Mouse (Mus musculus): Measurements from ENCODE around the gene Atp2a1. TPM values are rescaled to one million over a fixed set of nuclear protein-coding genes. Genes with fewer than 3 reads are reported as not detected.
"Not testable (repeated sequence)": the region's sequence is repeated elsewhere in the genome, so short reads cannot be mapped to it uniquely, and the experiment has no call there.

The Atp2a1 gene
- polyA plus RNA-seq, 1 experiment = 144 TPM

DNA sequence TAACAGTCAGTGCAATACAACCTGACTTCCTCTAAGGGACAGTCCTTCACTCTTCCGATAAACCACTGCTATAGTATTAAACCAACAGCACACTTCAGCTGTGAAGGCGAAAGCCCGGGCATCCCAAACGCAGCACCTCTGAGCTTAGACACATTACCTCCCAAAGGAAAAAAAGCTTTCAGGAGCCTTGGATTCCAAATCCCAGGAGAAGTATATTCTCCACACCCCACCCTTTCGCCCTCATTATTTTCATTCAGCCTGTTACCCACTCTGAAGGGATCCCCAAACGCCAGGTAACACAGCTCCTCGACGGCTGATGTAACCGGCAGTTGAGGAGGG, 38.7 kb upstream of the Atp2a1 start:
- TF ChIP-seq POLR2A (IDR thresholded peaks at IDR 0.05; ENCODE audit: low read depth, low read length) (no peak), CTCF (conservative IDR thresholded peaks at IDR 0.05; ENCODE audit: insufficient read depth, insufficient read length, low read depth, low read length) (no peak)
- peak overlapping the region; percentile 92 for H3K27ac ChIP-seq (ENCODE audit: insufficient read depth, low read depth, low read length)
- no peak for DNase-seq
- no peaks in the 10 kb centered on the region for H3K27me3 ChIP-seq (replicated peaks; ENCODE audit: control insufficient read depth, insufficient read depth, low read length)
- peaks cover 12% of the 10 kb centered on the region for H3K36me3 ChIP-seq (ENCODE audit: control insufficient read depth, insufficient read depth, low read length)
- peaks cover 4% of the 10 kb centered on the region; the same call in 1 of the 2 replicates for H3K4me1 ChIP-seq (ENCODE audit: control insufficient read depth, insufficient read depth, low read length)
- WGBS = 1% methylated on average over 9 of the region's 9 CpGs
- H3K4me3 ChIP-seq (ENCODE audit: insufficient read depth, low read depth, low read length) = peak overlapping the region; percentile 99

DNA sequence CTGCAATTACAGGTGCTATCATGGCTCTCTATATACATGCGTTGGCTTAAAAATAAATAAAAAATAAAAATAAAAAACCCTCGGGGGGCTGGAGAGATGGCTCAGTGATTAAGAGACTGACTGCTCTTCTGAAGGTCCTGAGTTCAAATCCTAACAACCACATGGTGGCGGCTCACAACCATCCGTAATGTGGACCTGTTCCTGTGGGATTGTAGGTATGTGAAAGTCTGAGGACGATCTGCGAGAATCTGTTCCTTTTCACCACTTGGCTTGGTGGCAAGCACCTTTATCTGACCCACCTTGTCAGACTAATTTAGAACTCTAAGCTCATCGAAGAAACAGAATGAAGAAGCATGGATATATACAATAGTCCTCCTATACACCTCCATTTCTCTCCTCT, 36.5 kb upstream of the Atp2a1 start:
- peaks cover 27% of the 10 kb centered on the region for H3K36me3 ChIP-seq (ENCODE audit: control insufficient read depth, insufficient read depth, low read length)
- TF ChIP-seq POLR2A (IDR thresholded peaks at IDR 0.05; ENCODE audit: low read depth, low read length) = no peak
- peaks cover 4% of the 10 kb centered on the region; the same call in 1 of the 2 replicates for H3K4me1 ChIP-seq (ENCODE audit: control insufficient read depth, insufficient read depth, low read length)
- no peak overlapping the region for H3K27ac ChIP-seq (ENCODE audit: insufficient read depth, low read depth, low read length)
- WGBS = 92% methylated on average over 7 of the region's 7 CpGs
- no peak for DNase-seq
- H3K27me3 ChIP-seq (replicated peaks; ENCODE audit: control insufficient read depth, insufficient read depth, low read length) = no peaks in the 10 kb centered on the region
- no peak overlapping the region for H3K4me3 ChIP-seq (ENCODE audit: insufficient read depth, low read depth, low read length)

DNA sequence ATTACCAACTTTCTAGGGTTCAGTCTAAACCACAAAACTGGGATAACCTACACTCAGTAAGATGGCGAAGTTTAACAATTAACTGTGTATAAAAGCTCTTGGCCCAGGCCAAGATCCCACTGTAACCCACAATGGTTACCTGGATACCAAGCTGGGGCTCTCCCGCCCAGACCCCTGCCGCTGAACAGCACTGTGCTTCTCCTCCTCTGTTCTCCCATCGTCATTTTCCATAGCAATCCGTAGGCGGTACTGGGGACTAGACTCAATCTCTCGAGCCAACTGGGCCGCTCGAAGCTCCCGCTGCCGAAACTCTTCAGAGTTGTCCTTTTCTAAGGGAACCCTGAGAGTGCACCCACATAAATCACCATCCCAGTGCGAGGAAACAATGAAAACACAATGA, 35.1 kb upstream of the Atp2a1 start:
- DNase-seq = no peak
- Histone ChIP-seq H3K36me3 (ENCODE audit: control insufficient read depth, insufficient read depth, low read length) (peaks cover 27% of the 10 kb centered on the region), H3K27ac (ENCODE audit: insufficient read depth, low read depth, low read length) (no peak overlapping the region), H3K27me3 (replicated peaks; ENCODE audit: control insufficient read depth, insufficient read depth, low read length) (no peaks in the 10 kb centered on the region), H3K4me1 (ENCODE audit: control insufficient read depth, insufficient read depth, low read length) (peaks cover 2% of the 10 kb centered on the region; the same call in 1 of the 2 replicates), H3K4me3 (ENCODE audit: insufficient read depth, low read depth, low read length) (no peak overlapping the region)
- TF ChIP-seq POLR2A (IDR thresholded peaks at IDR 0.05; ENCODE audit: low read depth, low read length) = no peak
- no peak for TF ChIP-seq CTCF (conservative IDR thresholded peaks at IDR 0.05; ENCODE audit: insufficient read depth, insufficient read length, low read depth, low read length)
- 90% methylated on average over 12 of the region's 12 CpGs for WGBS

DNA sequence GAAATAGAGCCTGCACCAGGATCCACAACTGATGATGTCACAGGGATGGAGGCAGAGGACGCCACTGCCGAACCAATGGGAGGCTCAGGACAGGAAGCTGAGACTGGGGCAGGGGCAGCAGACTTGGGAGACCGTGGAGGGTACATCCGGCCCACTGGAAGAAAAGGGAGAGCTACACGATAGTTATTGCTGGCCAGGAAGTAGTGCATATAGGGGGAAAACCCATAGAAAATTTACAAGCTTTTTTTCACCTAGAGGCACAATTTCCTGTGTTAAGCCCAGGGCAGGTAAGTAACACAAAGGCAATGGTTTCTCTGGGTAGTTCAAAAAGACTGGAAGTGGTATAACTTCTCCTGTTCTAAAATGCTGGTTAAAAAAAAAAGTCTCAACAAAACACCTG, 33.6 kb upstream of the Atp2a1 start:
- H3K27ac ChIP-seq (ENCODE audit: insufficient read depth, low read depth, low read length) = no peak overlapping the region
- WGBS = 85% methylated on average over 5 of the region's 5 CpGs
- no peak for DNase-seq
- no peaks in the 10 kb centered on the region for H3K27me3 ChIP-seq (replicated peaks; ENCODE audit: control insufficient read depth, insufficient read depth, low read length)
- peaks cover 33% of the 10 kb centered on the region for H3K36me3 ChIP-seq (ENCODE audit: control insufficient read depth, insufficient read depth, low read length)
- no peak overlapping the region for H3K4me3 ChIP-seq (ENCODE audit: insufficient read depth, low read depth, low read length)
- peaks cover 2% of the 10 kb centered on the region; the same call in 1 of the 2 replicates for H3K4me1 ChIP-seq (ENCODE audit: control insufficient read depth, insufficient read depth, low read length)
- TF ChIP-seq POLR2A (IDR thresholded peaks at IDR 0.05; ENCODE audit: low read depth, low read length) (no peak), CTCF (conservative IDR thresholded peaks at IDR 0.05; ENCODE audit: insufficient read depth, insufficient read length, low read depth, low read length) (no peak)

DNA sequence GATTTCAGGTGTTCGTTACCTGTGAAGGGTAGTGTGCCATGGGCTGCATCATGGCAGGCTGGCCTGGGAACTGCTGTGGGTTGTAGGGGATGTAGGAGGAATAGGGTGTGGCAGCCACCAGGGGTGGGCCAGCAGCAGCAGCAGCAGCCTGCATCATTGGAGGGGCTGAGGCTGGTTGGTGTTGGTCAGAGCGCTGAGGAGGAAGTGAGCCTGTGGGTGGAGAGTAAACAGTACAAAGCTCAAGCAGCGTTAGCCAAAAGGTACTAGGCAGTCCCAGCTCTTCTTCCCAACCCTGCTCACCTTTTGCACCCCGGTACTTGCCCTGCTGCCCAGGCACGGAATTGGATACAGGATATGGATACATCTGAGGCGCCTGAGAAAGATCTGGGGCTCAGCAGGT, 31.2 kb upstream of the Atp2a1 start:
- DNase-seq = no peak
- H3K36me3 ChIP-seq (ENCODE audit: control insufficient read depth, insufficient read depth, low read length) = peaks cover 28% of the 10 kb centered on the region

DNA sequence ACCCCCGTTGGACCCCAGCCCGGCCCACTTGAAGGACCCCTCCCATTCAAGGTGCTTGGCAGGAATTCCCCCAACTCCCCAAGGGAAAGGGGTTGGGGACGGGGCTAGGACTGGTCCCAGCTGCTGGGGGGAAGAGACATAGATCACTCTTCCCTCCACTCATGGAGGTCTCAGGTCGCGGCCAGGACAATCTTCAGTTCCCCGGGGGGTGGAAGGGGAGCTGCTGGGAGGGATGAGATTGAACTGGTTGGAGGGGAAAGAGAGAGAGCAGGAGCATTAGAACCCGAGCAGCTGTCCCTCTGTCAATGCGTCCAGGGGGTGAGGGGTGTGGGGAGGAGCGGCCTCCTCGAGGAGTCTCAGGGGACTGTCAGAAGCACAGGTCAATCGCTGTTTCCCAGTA, 29.1 kb upstream of the Atp2a1 start:
- 51% methylated on average over 11 of the region's 11 CpGs for WGBS
- peaks cover 24% of the 10 kb centered on the region for H3K36me3 ChIP-seq (ENCODE audit: control insufficient read depth, insufficient read depth, low read length)
- DNase-seq = no peak
- H3K27me3 ChIP-seq (replicated peaks; ENCODE audit: control insufficient read depth, insufficient read depth, low read length) = no peaks in the 10 kb centered on the region
- H3K4me3 ChIP-seq (ENCODE audit: insufficient read depth, low read depth, low read length) = no peak overlapping the region
- H3K27ac ChIP-seq (ENCODE audit: insufficient read depth, low read depth, low read length) = no peak overlapping the region
- no peak for TF ChIP-seq POLR2A (IDR thresholded peaks at IDR 0.05; ENCODE audit: low read depth, low read length)
- no peak for TF ChIP-seq CTCF (conservative IDR thresholded peaks at IDR 0.05; ENCODE audit: insufficient read depth, insufficient read length, low read depth, low read length)
- H3K4me1 ChIP-seq (ENCODE audit: control insufficient read depth, insufficient read depth, low read length) = 0 out of 2 replicates have a peak, but pooled peaks cover 4% of the 10 kb centered on the region

More for the DNA sequence above, 31.2 kb upstream of the Atp2a1 start:
- Histone ChIP-seq H3K4me1 (ENCODE audit: control insufficient read depth, insufficient read depth, low read length) (no peaks in the 10 kb centered on the region), H3K27ac (ENCODE audit: insufficient read depth, low read depth, low read length) (no peak overlapping the region), H3K27me3 (replicated peaks; ENCODE audit: control insufficient read depth, insufficient read depth, low read length) (no peaks in the 10 kb centered on the region), H3K4me3 (ENCODE audit: insufficient read depth, low read depth, low read length) (no peak overlapping the region)
- WGBS = 86% methylated on average over 6 of the region's 6 CpGs
- TF ChIP-seq CTCF (conservative IDR thresholded peaks at IDR 0.05; ENCODE audit: insufficient read depth, insufficient read length, low read depth, low read length) = no peak
- TF ChIP-seq POLR2A (IDR thresholded peaks at IDR 0.05; ENCODE audit: low read depth, low read length) = no peak

DNA sequence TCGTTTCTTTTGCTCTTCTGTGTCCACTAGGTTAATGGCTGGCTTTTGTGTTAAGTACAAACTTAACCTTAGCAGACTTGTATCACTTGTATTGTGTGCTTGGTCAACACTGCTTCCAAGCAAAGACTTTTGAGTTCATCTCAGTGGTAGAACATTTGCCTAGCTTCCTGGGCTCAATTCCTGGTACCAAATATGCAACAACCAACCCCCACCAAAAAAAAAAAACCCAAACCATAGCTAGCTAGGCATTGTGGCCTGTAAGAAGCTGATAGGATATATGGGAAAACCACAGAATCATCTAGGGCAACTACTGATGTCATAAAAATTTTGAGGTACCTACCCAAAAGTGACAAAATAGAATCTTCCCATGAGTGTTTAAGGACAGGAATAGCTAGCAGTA, 28.1 kb upstream of the Atp2a1 start:
- Histone ChIP-seq H3K4me3 (ENCODE audit: insufficient read depth, low read depth, low read length) (no peak overlapping the region), H3K27ac (ENCODE audit: insufficient read depth, low read depth, low read length) (no peak overlapping the region), H3K27me3 (replicated peaks; ENCODE audit: control insufficient read depth, insufficient read depth, low read length) (no peaks in the 10 kb centered on the region), H3K4me1 (ENCODE audit: control insufficient read depth, insufficient read depth, low read length) (peaks cover 4% of the 10 kb centered on the region; the same call in 1 of the 2 replicates), H3K36me3 (ENCODE audit: control insufficient read depth, insufficient read depth, low read length) (peaks cover 19% of the 10 kb centered on the region)
- 63% methylated on average over 1 of the region's 1 CpGs for WGBS
- TF ChIP-seq POLR2A (IDR thresholded peaks at IDR 0.05; ENCODE audit: low read depth, low read length) (no peak), CTCF (conservative IDR thresholded peaks at IDR 0.05; ENCODE audit: insufficient read depth, insufficient read length, low read depth, low read length) (no peak)
- DNase-seq = no peak

DNA sequence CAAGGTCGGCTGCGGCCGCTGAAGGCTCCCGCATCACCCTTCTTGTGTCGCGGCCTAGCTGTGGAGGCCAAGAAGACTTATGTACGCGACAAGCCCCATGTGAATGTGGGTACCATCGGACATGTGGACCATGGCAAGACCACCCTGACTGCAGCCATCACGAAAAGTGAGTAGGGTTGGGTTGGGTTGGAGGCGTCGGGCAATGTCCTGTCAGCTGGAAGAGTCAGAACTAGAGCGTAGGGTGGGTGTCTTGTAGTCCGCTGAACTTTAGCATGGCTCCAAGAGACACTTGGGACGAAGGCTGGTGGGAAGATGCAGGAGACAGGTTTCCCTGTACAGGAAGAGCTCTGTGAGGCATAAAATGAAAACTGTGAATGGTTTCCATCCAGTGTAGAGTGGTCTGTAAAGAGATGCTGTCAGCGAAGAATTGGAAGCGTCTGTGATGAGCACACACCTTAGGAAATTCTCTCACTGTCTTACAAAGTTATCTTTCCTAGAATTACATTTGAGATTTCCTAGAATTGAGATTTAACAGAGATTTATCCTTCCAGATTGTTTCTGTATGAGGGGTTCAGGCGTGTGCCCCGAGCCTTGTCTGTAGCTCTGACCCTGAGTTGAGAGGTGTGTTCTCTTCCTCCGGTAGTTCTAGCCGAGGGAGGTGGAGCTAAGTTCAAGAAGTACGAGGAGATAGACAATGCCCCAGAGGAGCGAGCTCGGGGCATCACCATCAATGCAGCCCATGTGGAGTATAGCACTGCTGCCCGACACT, 24.9 kb upstream of the Atp2a1 start:
- peak overlapping the region; percentile 61 for H3K27ac ChIP-seq (ENCODE audit: insufficient read depth, low read depth, low read length)
- H3K27me3 ChIP-seq (replicated peaks; ENCODE audit: control insufficient read depth, insufficient read depth, low read length); H3K36me3 ChIP-seq (ENCODE audit: control insufficient read depth, insufficient read depth, low read length); DNase-seq; H3K4me1 ChIP-seq (ENCODE audit: control insufficient read depth, insufficient read depth, low read length): not testable (repeated sequence)
- H3K4me3 ChIP-seq (ENCODE audit: insufficient read depth, low read depth, low read length) = peak overlapping the region; percentile 91
- WGBS = 7% methylated on average over 23 of the region's 25 CpGs

Data from kidney, adult 2 months (tissue).